Mouse (Mus musculus) liver, postnatal 0 days (tissue): ENCODE measurements at regions not wholly inside any gene's neighbourhood (a gene's known extent, or its start where the extent isn't known, plus 50 kb on each side); places are given as distances from the start of the nearest gene placed in this dataset.

ENCODE experiments used
- CTCF ChIP-seq: sonication (generic); IDR thresholded peaks from 2 replicates; pipeline ENCODE4 v1.5.1; 2016; ENCODE audit warnings: antibody characterized with exemption, low read depth
- EP300 ChIP-seq: IDR thresholded peaks from 2 replicates; pipeline ENCODE4 v1.6.1; 2016; ENCODE audit warnings: antibody characterized with exemption, low read depth, mild to moderate bottlenecking

DNA sequence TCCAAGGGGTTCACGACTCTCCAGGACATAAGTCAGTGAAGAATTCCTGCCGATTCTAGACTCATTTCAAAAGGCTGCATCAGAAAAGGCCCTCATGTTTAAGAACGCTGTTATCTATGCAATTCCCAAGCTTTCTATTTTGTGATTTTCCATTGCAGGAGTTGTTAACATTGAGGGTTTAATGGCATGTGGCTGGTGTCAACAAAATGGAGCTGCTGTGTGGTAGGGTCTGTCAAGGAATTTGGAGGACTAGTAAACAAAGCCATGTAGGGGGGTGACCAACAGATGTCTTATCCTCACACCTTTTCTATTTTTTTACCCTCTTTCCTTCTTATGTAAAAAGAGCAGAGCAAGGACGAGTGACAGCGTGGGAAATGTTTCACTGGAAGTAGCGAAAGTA lies 186.9 kb upstream of the Ccdc122 start:
- TF ChIP-seq CTCF (no peak), EP300 (no peak)
